Mouse (Mus musculus) hindlimb bud, embryonic 11.5 days (tissue): ENCODE measurements around the gene Limd2.
"Not testable (repeated sequence)": the region's sequence is repeated elsewhere in the genome, so short reads cannot be mapped to it uniquely, and the experiment has no call there.

ENCODE experiments used
- DNase-seq: peaks from one replicate; pipeline ENCODE4 v3.0.0-alpha.2; 2012; ENCODE audit warnings: low read depth, low spot score; ENCODE audit errors: extremely low spot score

Limd2 gene

GRCm38 (mm10) chr11:106126727-106127373 is 33.8 kb downstream of the Limd2 start:
- DNase-seq, result not testable (repeated sequence)

- no peak for DNase-seq
Observed at GRCm38 (mm10) chr11:106125827-106126226, 34.8 kb downstream of the Limd2 start.

GRCm38 (mm10) chr11:106124784-106125183 is 35.9 kb downstream of the Limd2 start:
- no peak for DNase-seq

GRCm38 (mm10) chr11:106122736-106123135 is 37.9 kb downstream of the Limd2 start:
- DNase-seq, result no peak

GRCm38 (mm10) chr11:106122221-106122620 is 38.4 kb downstream of the Limd2 start:
- DNase-seq, result no peak

- DNase-seq, result no peak
Observed at GRCm38 (mm10) chr11:106111688-106112087, 49.0 kb downstream of the Limd2 start.
